Mouse (Mus musculus) CH12.LX (cell line): Measurements from ENCODE around the gene Igf1r.

ENCODE experiments used
- BHLHE40 ChIP-seq: IDR thresholded peaks from 2 replicates; pipeline ENCODE4 v1.6.1; 2011; ENCODE audit warnings: mild to moderate bottlenecking, low read depth, low read length, improper control_type of control experiment
- CHD1 ChIP-seq: IDR thresholded peaks from 2 replicates; pipeline ENCODE4 v1.6.1; 2012; ENCODE audit warnings: low read depth, low read length, improper control_type of control experiment, inconsistent platforms
- CTCF ChIP-seq, 2 experiments: IDR thresholded peaks in 1 of 2; conservative IDR thresholded peaks in 1 of 2; 2 replicates each; pipeline ENCODE4 v1.5.1; 2011 to 2012; ENCODE audit warnings: low read depth in 2 of 2, low read length in 2 of 2, improper control_type of control experiment in 1 of 2, inconsistent platforms in 1 of 2, mild to moderate bottlenecking in 1 of 2, moderate library complexity in 1 of 2
- E2F4 ChIP-seq: IDR thresholded peaks from 2 replicates; pipeline ENCODE4 v1.6.1; 2011; ENCODE audit warnings: low read depth, low read length, improper control_type of control experiment; ENCODE audit not compliant: insufficient replicate concordance
- ELF1 ChIP-seq: IDR thresholded peaks from 2 replicates; pipeline ENCODE4 v1.6.1; 2014; ENCODE audit warnings: low read depth, mild to moderate bottlenecking, inconsistent platforms, low read length, improper control_type of control experiment
- MYC ChIP-seq: IDR thresholded peaks from 2 replicates; pipeline ENCODE4 v1.6.1; 2011; ENCODE audit warnings: low read depth, mild to moderate bottlenecking, improper control_type of control experiment, low read length
- POLR2A ChIP-seq: IDR thresholded peaks from 2 replicates; pipeline ENCODE4 v1.6.1; 2011; ENCODE audit warnings: low read depth, mild to moderate bottlenecking, improper control_type of control experiment, low read length
- RAD21 ChIP-seq: IDR thresholded peaks from 2 replicates; pipeline ENCODE4 v1.6.1; 2011; ENCODE audit warnings: low read depth, mild to moderate bottlenecking, low read length, improper control_type of control experiment, moderate library complexity
- TCF12 ChIP-seq: IDR thresholded peaks from 2 replicates; pipeline ENCODE4 v1.6.1; 2014; ENCODE audit warnings: low read depth, mild to moderate bottlenecking, inconsistent platforms, low read length, improper control_type of control experiment
- USF2 ChIP-seq: conservative IDR thresholded peaks from 2 replicates; pipeline ENCODE4 v1.6.1; 2011; ENCODE audit warnings: low read depth, low read length, improper control_type of control experiment

- TF ChIP-seq POLR2A (no peak), CTCF (conservative IDR thresholded peaks at IDR 0.05 in 1 of 2, IDR thresholded peaks at IDR 0.05 in 1 of 2; ENCODE audit: low read depth in 2 of 2, low read length in 2 of 2) (no peak), RAD21 (no peak), TCF12 (no peak), E2F4 (no peak), USF2 (no peak), BHLHE40 (no peak), MYC (no peak), ELF1 (no peak), CHD1 (no peak)
Measured at GRCm38 (mm10) chr7:67968394-67968793, 15.8 kb downstream of the Igf1r start.
